Mouse (Mus musculus) MEL (cell line): Measurements from ENCODE around the gene Spem1. TPM values are rescaled to one million over a fixed set of nuclear protein-coding genes. Genes with fewer than 3 reads are reported as not detected.

Experiments
- DNase-seq: peaks from one replicate; pipeline ENCODE4 v3.0.0; 2011; ENCODE audit warnings: low read depth, low spot score
- H3K27ac ChIP-seq: 2 replicates; pipeline ENCODE4 v1.5.1; 2012; ENCODE audit warnings: low read depth, mild to moderate bottlenecking, control low read depth, low read length, moderate library complexity; ENCODE audit not compliant: control insufficient read depth
- H3K27me3 ChIP-seq, 2 experiments: fragments of 150-350 bp in 1 of 2; sonication (generic) in 1 of 2; 2 replicates each; pipeline ENCODE4 v1.6.1; 2012; ENCODE audit warnings: low read length in 2 of 2, mild to moderate bottlenecking in 2 of 2, improper control_type of control experiment in 1 of 2, moderate library complexity in 1 of 2; ENCODE audit not compliant: insufficient read depth in 2 of 2, control insufficient read depth in 1 of 2
- H3K36me3 ChIP-seq, 2 experiments: 2 replicates each; pipeline ENCODE4 v1.6.1; 2012 to 2014; ENCODE audit warnings: low read length in 2 of 2, improper control_type of control experiment in 1 of 2, inconsistent platforms in 1 of 2, mild to moderate bottlenecking in 1 of 2; ENCODE audit not compliant: insufficient read depth in 2 of 2, control insufficient read depth in 1 of 2
- H3K4me1 ChIP-seq, 2 experiments: fragments of 150-350 bp in 1 of 2; sonication (generic) in 1 of 2; 2 replicates each; pipeline ENCODE4 v1.6.1; 2012; ENCODE audit warnings: low read length in 2 of 2, improper control_type of control experiment in 1 of 2, mild to moderate bottlenecking in 1 of 2; ENCODE audit not compliant: insufficient read depth in 2 of 2, control insufficient read depth in 1 of 2
- H3K4me3 ChIP-seq, 2 experiments: fragments of 150-350 bp in 1 of 2; sonication (generic) in 1 of 2; 2 replicates each; pipeline ENCODE4 v1.5.1; 2012; ENCODE audit warnings: low read depth in 2 of 2, low read length in 2 of 2, mild to moderate bottlenecking in 2 of 2, moderate library complexity in 2 of 2, control low read depth in 1 of 2, improper control_type of control experiment in 1 of 2; ENCODE audit not compliant: control insufficient read depth in 1 of 2, insufficient read depth in 1 of 2
- H3K79me2 ChIP-seq: 2 replicates; pipeline ENCODE4 v1.6.1; 2012; ENCODE audit warnings: mild to moderate bottlenecking, low read length, moderate library complexity; ENCODE audit not compliant: control insufficient read depth, poor library complexity, insufficient read depth
- H3K9ac ChIP-seq: 2 replicates; pipeline ENCODE4 v1.6.1; 2012; ENCODE audit warnings: low read depth, mild to moderate bottlenecking, control low read depth, low read length, moderate library complexity; ENCODE audit not compliant: control insufficient read depth, poor library complexity, severe bottlenecking
- H3K9me3 ChIP-seq: fragments of 150-350 bp; sonication (generic); replicated peaks from 2 replicates; pipeline ENCODE4 v1.6.1; 2012; ENCODE audit warnings: mild to moderate bottlenecking, low read length, improper control_type of control experiment, moderate library complexity; ENCODE audit not compliant: insufficient read depth
- BHLHE40 ChIP-seq: IDR thresholded peaks from 2 replicates; pipeline ENCODE4 v1.6.1; 2012; ENCODE audit warnings: low read depth, mild to moderate bottlenecking, inconsistent platforms, low read length, improper control_type of control experiment, borderline replicate concordance
- CTCF ChIP-seq, 3 experiments: IDR thresholded peaks in 2 of 3; conservative IDR thresholded peaks in 1 of 3; 2 replicates each; pipeline ENCODE4 v1.5.1; 2011 to 2012; ENCODE audit warnings: low read length in 3 of 3, low read depth in 2 of 3, mild to moderate bottlenecking in 2 of 3, improper control_type of control experiment in 1 of 3, inconsistent platforms in 1 of 3, mixed read lengths in 1 of 3, moderate library complexity in 1 of 3; ENCODE audit not compliant: control insufficient read depth in 1 of 3, insufficient read depth in 1 of 3, poor library complexity in 1 of 3, severe bottlenecking in 1 of 3
- HCFC1 ChIP-seq: IDR thresholded peaks from 2 replicates; pipeline ENCODE4 v1.6.1; 2012; ENCODE audit warnings: low read depth, mild to moderate bottlenecking, inconsistent platforms, low read length, improper control_type of control experiment, moderate library complexity
- MXI1 ChIP-seq: IDR thresholded peaks from 2 replicates; pipeline ENCODE4 v1.6.1; 2011; ENCODE audit warnings: mild to moderate bottlenecking, low read depth, low read length, improper control_type of control experiment
- NELFE ChIP-seq: IDR thresholded peaks from 2 replicates; pipeline ENCODE4 v1.6.1; 2011; ENCODE audit warnings: low read depth, low read length, improper control_type of control experiment
- NRF1 ChIP-seq: IDR thresholded peaks from 2 replicates; pipeline ENCODE4 v1.6.1; 2014; ENCODE audit warnings: low read depth, mild to moderate bottlenecking, inconsistent platforms, low read length, improper control_type of control experiment, moderate library complexity; ENCODE audit not compliant: poor library complexity, insufficient read depth, severe bottlenecking
- SIN3A ChIP-seq: IDR thresholded peaks from 2 replicates; pipeline ENCODE4 v1.6.1; 2012; ENCODE audit warnings: low read length, improper control_type of control experiment, inconsistent platforms
- SMC3 ChIP-seq: IDR thresholded peaks from 2 replicates; pipeline ENCODE4 v1.6.1; 2011; ENCODE audit warnings: low read depth, low read length, improper control_type of control experiment
- TCF12 ChIP-seq: IDR thresholded peaks from 2 replicates; pipeline ENCODE4 v1.6.1; 2014; ENCODE audit warnings: low read depth, mild to moderate bottlenecking, inconsistent platforms, low read length, improper control_type of control experiment, moderate library complexity
- UBTF ChIP-seq: IDR thresholded peaks from 2 replicates; pipeline ENCODE4 v1.6.1; 2012; ENCODE audit warnings: low read depth, mild to moderate bottlenecking, inconsistent platforms, low read length, improper control_type of control experiment, moderate library complexity, borderline replicate concordance; ENCODE audit not compliant: insufficient read depth
- USF1 ChIP-seq: IDR thresholded peaks from 2 replicates; pipeline ENCODE4 v1.6.1; 2014; ENCODE audit warnings: low read depth, mild to moderate bottlenecking, inconsistent platforms, low read length, improper control_type of control experiment, moderate library complexity
- ZC3H11A ChIP-seq: IDR thresholded peaks from 2 replicates; pipeline ENCODE4 v1.6.1; 2012; ENCODE audit warnings: low read depth, mild to moderate bottlenecking, inconsistent platforms, low read length, improper control_type of control experiment
- ZKSCAN1 ChIP-seq: IDR thresholded peaks from 2 replicates; pipeline ENCODE4 v1.6.1; 2012; ENCODE audit warnings: low read depth, mild to moderate bottlenecking, inconsistent platforms, low read length, improper control_type of control experiment, moderate library complexity
- polyA plus RNA-seq, 2 experiments: library from polyadenylated mRNA; stranded (reverse) in 1 of 2; unstranded in 1 of 2; fragments of >175 nt in 1 of 2; fragments of >200 nt in 1 of 2; gene quantifications; 2 replicates each; pipeline versions ENCODE4 v1.2.1 to v1.2.4; 2012; ENCODE audit warnings: low replicate concordance in 2 of 2, low read depth in 1 of 2; ENCODE audit not compliant: insufficient read length in 2 of 2, insufficient read depth in 1 of 2, missing spikeins in 1 of 2
- total RNA-seq: library from RNA; depleted of rRNA; stranded (reverse); fragments of 300-350 nt; gene quantifications from 2 replicates; pipeline ENCODE4 v1.2.3, GENCODE M21; 2012

Spem1 gene
- total and polyA plus RNA-seq, 3 experiments = 0.15 to 0.19 TPM; not detected in 1

GRCm38 (mm10) chr11:69806378-69806777 is 15.6 kb downstream of the Spem1 start (continued):
- no peak for TF ChIP-seq NELFE

GRCm38 (mm10) chr11:69804972-69805909 is 16.7 kb downstream of the Spem1 start, which contains the start of gene Tmem102:
TSS of gene Tmem102 (minus strand) at chr11:69805624.
- no peak for DNase-seq
- peak within 1 kb of the TSS; percentile 78; the same call in 1 of the 2 replicates for H3K9ac ChIP-seq
- H3K27ac ChIP-seq = no peak within 1 kb of the TSS
- H3K79me2 ChIP-seq = peaks cover 8% of the 10 kb centered on the region; the same call in 1 of the 2 replicates
- H3K36me3 ChIP-seq = no peaks in the 10 kb centered on the region; a peak in 1 of 4 replicates
- H3K9me3 ChIP-seq = no peaks in the 10 kb centered on the region
- peaks cover 0 to under 1% of the 10 kb centered on the region in 2 experiments; a peak in 2 of 4 replicates for H3K27me3 ChIP-seq
- TF ChIP-seq CTCF (IDR thresholded peaks at IDR 0.05 in 2 of 3, conservative IDR thresholded peaks at IDR 0.05 in 1 of 3; ENCODE audit: control insufficient read depth in 1 of 3, insufficient read depth in 1 of 3, low read depth in 2 of 3, low read length in 3 of 3, poor library complexity in 1 of 3, severe bottlenecking in 1 of 3) = peak in 1 of 3 experiments; percentile 16; a peak in 1 of 6 replicates
- TF ChIP-seq HCFC1 = no peak
- no peak for TF ChIP-seq NRF1
- 0 out of 2 replicates have a peak, but pooled peaks have one; percentile 34 for TF ChIP-seq USF1
- peaks cover 3 to 11% of the 10 kb centered on the region in 2 experiments; a peak in 3 of 4 replicates for H3K4me1 ChIP-seq
- H3K4me3 ChIP-seq = peak within 1 kb of the TSS; percentile 70 to 89

- Histone ChIP-seq H3K9ac (peak overlapping the region; percentile 78; the same call in 1 of the 2 replicates), H3K4me1 (peaks cover 3 to 11% of the 10 kb centered on the region in 2 experiments; a peak in 3 of 4 replicates), H3K79me2 (peaks cover 8% of the 10 kb centered on the region; the same call in 1 of the 2 replicates), H3K4me3 (peak overlapping the region; percentile 70 to 89), H3K9me3 (no peaks in the 10 kb centered on the region), H3K27me3 (no peaks in the 10 kb centered on the region; a peak in 1 of 4 replicates), H3K27ac (no peak overlapping the region), H3K36me3 (peaks cover 0 to under 1% of the 10 kb centered on the region in 2 experiments; a peak in 2 of 4 replicates)
- no peak for DNase-seq
- TF ChIP-seq SMC3 (no peak), ZC3H11A (no peak), SIN3A (no peak), TCF12 (no peak), BHLHE40 (no peak), ZKSCAN1 (no peak), UBTF (no peak), USF1 (no peak), MXI1 (no peak)
Observed at GRCm38 (mm10) chr11:69804652-69804940, 17.4 kb downstream of the Spem1 start.
